Mouse (Mus musculus): Measurements from ENCODE around the gene Gm21738.
"Not testable (repeated sequence)": the region's sequence is repeated elsewhere in the genome, so short reads cannot be mapped to it uniquely, and the experiment has no call there.

Gm21738 gene

GRCm38 (mm10) chr14:19418830-19419229 is at the start of gene Gm21738:
TSS of gene Gm21738 (minus strand) at chr14:19418930.
- in situ Hi-C loops (cut with MseI, MboI): not testable (repeated sequence)

DNA sequence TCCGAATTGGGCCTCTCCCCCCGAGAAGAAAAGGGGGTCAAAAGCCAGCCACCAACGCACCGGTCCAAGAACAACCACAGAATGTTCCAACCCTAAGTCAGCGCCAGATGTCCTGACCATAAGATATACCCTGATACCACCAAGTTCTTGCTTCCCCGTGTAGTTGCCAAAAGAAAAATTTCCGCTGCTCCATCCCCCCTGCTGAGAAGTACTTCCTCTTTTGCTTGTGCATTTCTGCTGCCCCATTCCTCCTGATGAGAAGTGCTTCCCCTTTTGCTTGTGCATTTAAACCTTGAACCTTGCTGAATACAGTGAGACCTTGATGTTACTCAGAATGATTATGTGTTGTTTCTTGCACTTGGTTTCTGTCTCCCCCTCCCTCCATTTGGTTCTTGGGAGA is 35.0 kb downstream of the Gm21738 start:
- in situ Hi-C loops (cut with MseI, MboI): not testable (repeated sequence)

All from mouse trophoblast stem cell (cell line).